Mouse (Mus musculus) intestine, embryonic 14.5 days (tissue): ENCODE data around the gene Psen2. TPM values are rescaled to one million over a fixed set of nuclear protein-coding genes. Genes with fewer than 3 reads are reported as not detected.
A peak's percentile ranks its signal among the peaks of the same experiment; 100 is the strongest.

ENCODE experiments used
- ATAC-seq: fragments of 200-750 bp; cut with Nextera tagmentation; replicated peaks from 2 replicates; pipeline ENCODE4 v1.8.0; 2017; ENCODE audit warnings: low read depth, moderate number of reproducible peaks, moderate TSS enrichment, moderate library complexity; ENCODE audit not compliant: low FRiP score, low TSS enrichment
- DNase-seq: peaks from one replicate; pipeline ENCODE4 v3.0.0-alpha.2; 2018; ENCODE audit warnings: low spot score
- H3K27ac ChIP-seq: fragments of 300-500 bp; sonication (generic); 2 replicates; pipeline ENCODE4 v1.5.1; 2014; ENCODE audit warnings: low read depth, mild to moderate bottlenecking, control low read depth
- H3K27me3 ChIP-seq: fragments of 300-500 bp; sonication (generic); replicated peaks from 2 replicates; pipeline ENCODE4 v1.6.1; 2014; ENCODE audit warnings: low read length, control low read depth; ENCODE audit not compliant: control insufficient read depth, insufficient read depth
- H3K36me3 ChIP-seq: fragments of 300-500 bp; sonication (generic); 2 replicates; pipeline ENCODE4 v1.6.1; 2014; ENCODE audit warnings: low read length, control low read depth; ENCODE audit not compliant: control insufficient read depth, insufficient read depth
- H3K4me1 ChIP-seq: fragments of 300-500 bp; sonication (generic); replicated peaks from 2 replicates; pipeline ENCODE4 v1.6.1; 2014; ENCODE audit warnings: low read length, control low read depth, mixed read lengths; ENCODE audit not compliant: control insufficient read depth, insufficient read depth
- H3K4me2 ChIP-seq: fragments of 300-500 bp; sonication (generic); 2 replicates; pipeline ENCODE4 v1.6.1; 2014; ENCODE audit warnings: low read length
- H3K4me3 ChIP-seq: fragments of 300-500 bp; sonication (generic); 2 replicates; pipeline ENCODE4 v1.5.1; 2014; ENCODE audit warnings: low read depth, low read length, control low read depth, mixed read lengths
- H3K9ac ChIP-seq: fragments of 300-500 bp; sonication (generic); 2 replicates; pipeline ENCODE4 v1.6.1; 2014; ENCODE audit warnings: mild to moderate bottlenecking, low read length
- H3K9me3 ChIP-seq: fragments of 300-500 bp; sonication (generic); 2 replicates; pipeline ENCODE4 v1.6.1; 2016; ENCODE audit warnings: low read length, control low read depth; ENCODE audit not compliant: control insufficient read depth
- WGBS: fragments of 180-500 bp; shearing (Covaris S2); extraction: QIAGEN DNeasy Blood & Tissue Kit; methylation state at CpG from one replicate; pipeline ENCODE4 v1.1.7; 2014; 5-methylcytosine and 5-hydroxymethylcytosine counted together
- polyA plus RNA-seq: library from polyadenylated mRNA; unstranded; fragments of >200 nt; fragmentation: Nextera tagmentation; extraction: Ambion mirVana; gene quantifications from 2 replicates; pipeline ENCODE4 v1.2.1, GENCODE M21; 2014

Gene Psen2
- polyA plus RNA-seq, 1 experiment from 2014 or later: 15.6 TPM

GRCm38 (mm10) chr1:180195703-180196381 is 67.4 kb downstream of the Psen2 start:
- Histone ChIP-seq H3K9ac (peak overlapping the region; percentile 43), H3K9me3 (no peaks in the 10 kb centered on the region), H3K4me2 (peak overlapping the region; percentile 64), H3K36me3 (no peaks in the 10 kb centered on the region), H3K27me3 (no peaks in the 10 kb centered on the region), H3K27ac (no peak overlapping the region), H3K4me3 (peak overlapping the region; percentile 61), H3K4me1 (peaks cover 10% of the 10 kb centered on the region)
- DNase-seq (peak; percentile 96), ATAC-seq (peak; percentile 100)
- WGBS: 2% methylated on average over 57 of the region's 57 CpGs

GRCm38 (mm10) chr1:180194781-180195471 is 68.3 kb downstream of the Psen2 start:
- Histone ChIP-seq H3K36me3 (no peaks in the 10 kb centered on the region), H3K9me3 (no peaks in the 10 kb centered on the region), H3K9ac (peak overlapping the region; percentile 43; the same call in 1 of the 2 replicates), H3K4me1 (peaks cover 10% of the 10 kb centered on the region), H3K4me3 (peak overlapping the region; percentile 61), H3K27ac (no peak overlapping the region), H3K4me2 (peak overlapping the region; percentile 64), H3K27me3 (no peaks in the 10 kb centered on the region)
- DNase-seq (peak; percentile 73), ATAC-seq (peak; percentile 44; the same call in 1 of the 2 replicates)
- WGBS: 21% methylated on average over 9 of the region's 9 CpGs

GRCm38 (mm10) chr1:180194048-180194447 is 69.2 kb downstream of the Psen2 start:
- H3K9me3 ChIP-seq: no peaks in the 10 kb centered on the region
- H3K27me3 ChIP-seq: no peaks in the 10 kb centered on the region
- H3K4me1 ChIP-seq: peaks cover 10% of the 10 kb centered on the region
- 79% methylated on average over 9 of the region's 9 CpGs for WGBS
- no peak for ATAC-seq
- no peak overlapping the region for H3K4me2 ChIP-seq
- no peak overlapping the region for H3K9ac ChIP-seq
- H3K36me3 ChIP-seq: no peaks in the 10 kb centered on the region
- H3K4me3 ChIP-seq: no peak overlapping the region
- no peak overlapping the region for H3K27ac ChIP-seq
- DNase-seq: no peak

- Histone ChIP-seq H3K4me1 (peaks cover 10% of the 10 kb centered on the region), H3K4me2 (no peak overlapping the region), H3K36me3 (no peaks in the 10 kb centered on the region), H3K9me3 (no peaks in the 10 kb centered on the region), H3K27ac (no peak overlapping the region), H3K27me3 (no peaks in the 10 kb centered on the region), H3K4me3 (no peak overlapping the region), H3K9ac (no peak overlapping the region)
- WGBS: 76% methylated on average over 8 of the region's 8 CpGs
- no peak for ATAC-seq
- DNase-seq: no peak
Observed at GRCm38 (mm10) chr1:180193391-180193935, 69.8 kb downstream of the Psen2 start.

GRCm38 (mm10) chr1:180192866-180193265 is 70.4 kb downstream of the Psen2 start:
- DNase-seq (no peak), ATAC-seq (no peak)
- Histone ChIP-seq H3K4me3 (no peak overlapping the region), H3K27me3 (no peaks in the 10 kb centered on the region), H3K36me3 (no peaks in the 10 kb centered on the region), H3K9me3 (no peaks in the 10 kb centered on the region), H3K27ac (no peak overlapping the region), H3K4me2 (no peak overlapping the region), H3K4me1 (peaks cover 10% of the 10 kb centered on the region), H3K9ac (no peak overlapping the region)
- 55% methylated on average over 4 of the region's 4 CpGs for WGBS

- H3K9me3 ChIP-seq: no peaks in the 10 kb centered on the region
- ATAC-seq: no peak
- WGBS: 69% methylated on average over 7 of the region's 7 CpGs
- no peaks in the 10 kb centered on the region for H3K36me3 ChIP-seq
- peaks cover 10% of the 10 kb centered on the region for H3K4me1 ChIP-seq
- no peak overlapping the region for H3K4me3 ChIP-seq
- no peaks in the 10 kb centered on the region for H3K27me3 ChIP-seq
- H3K4me2 ChIP-seq: no peak overlapping the region
- no peak overlapping the region for H3K9ac ChIP-seq
- H3K27ac ChIP-seq: no peak overlapping the region
- DNase-seq: no peak
Observed at GRCm38 (mm10) chr1:180191651-180192220, 71.5 kb downstream of the Psen2 start.

GRCm38 (mm10) chr1:180191112-180191511 is 72.1 kb downstream of the Psen2 start:
- no peaks in the 10 kb centered on the region for H3K27me3 ChIP-seq
- DNase-seq: no peak
- no peak for ATAC-seq

GRCm38 (mm10) chr1:180188951-180189350 is 74.3 kb downstream of the Psen2 start:
- 90% methylated on average over 4 of the region's 4 CpGs for WGBS
- Histone ChIP-seq H3K4me1 (0 out of 2 replicates have a peak, but pooled peaks cover 3% of the 10 kb centered on the region), H3K9ac (no peak overlapping the region), H3K9me3 (no peaks in the 10 kb centered on the region), H3K4me3 (no peak overlapping the region), H3K36me3 (no peaks in the 10 kb centered on the region), H3K4me2 (no peak overlapping the region), H3K27ac (no peak overlapping the region), H3K27me3 (no peaks in the 10 kb centered on the region)
- no peak for DNase-seq
- ATAC-seq: no peak

More at GRCm38 (mm10) chr1:180191112-180191511, 72.1 kb downstream of the Psen2 start:
- Histone ChIP-seq H3K36me3 (no peaks in the 10 kb centered on the region), H3K9me3 (no peaks in the 10 kb centered on the region), H3K4me3 (no peak overlapping the region), H3K27ac (no peak overlapping the region), H3K9ac (no peak overlapping the region), H3K4me2 (no peak overlapping the region), H3K4me1 (peaks cover 8% of the 10 kb centered on the region)
- WGBS: 71% methylated on average over 8 of the region's 8 CpGs
